Mouse (Mus musculus) intestine, embryonic 14.5 days (tissue): Measurements from ENCODE around the gene Lmod3. TPM values are rescaled to one million over a fixed set of nuclear protein-coding genes. Genes with fewer than 3 reads are reported as not detected.

Experiments used
- ATAC-seq: fragments of 200-750 bp; cut with Nextera tagmentation; replicated peaks from 2 replicates; pipeline ENCODE4 v1.8.0; 2017; ENCODE audit warnings: low read depth, moderate number of reproducible peaks, moderate TSS enrichment, moderate library complexity; ENCODE audit not compliant: low FRiP score, low TSS enrichment
- DNase-seq: peaks from one replicate; pipeline ENCODE4 v3.0.0-alpha.2; 2018; ENCODE audit warnings: low spot score
- H3K27ac ChIP-seq: fragments of 300-500 bp; sonication (generic); 2 replicates; pipeline ENCODE4 v1.5.1; 2014; ENCODE audit warnings: low read depth, mild to moderate bottlenecking, control low read depth
- H3K27me3 ChIP-seq: fragments of 300-500 bp; sonication (generic); replicated peaks from 2 replicates; pipeline ENCODE4 v1.6.1; 2014; ENCODE audit warnings: low read length, control low read depth; ENCODE audit not compliant: control insufficient read depth, insufficient read depth
- H3K36me3 ChIP-seq: fragments of 300-500 bp; sonication (generic); 2 replicates; pipeline ENCODE4 v1.6.1; 2014; ENCODE audit warnings: low read length, control low read depth; ENCODE audit not compliant: control insufficient read depth, insufficient read depth
- H3K4me1 ChIP-seq: fragments of 300-500 bp; sonication (generic); replicated peaks from 2 replicates; pipeline ENCODE4 v1.6.1; 2014; ENCODE audit warnings: low read length, control low read depth, mixed read lengths; ENCODE audit not compliant: control insufficient read depth, insufficient read depth
- H3K4me2 ChIP-seq: fragments of 300-500 bp; sonication (generic); 2 replicates; pipeline ENCODE4 v1.6.1; 2014; ENCODE audit warnings: low read length
- H3K4me3 ChIP-seq: fragments of 300-500 bp; sonication (generic); 2 replicates; pipeline ENCODE4 v1.5.1; 2014; ENCODE audit warnings: low read depth, low read length, control low read depth, mixed read lengths
- H3K9ac ChIP-seq: fragments of 300-500 bp; sonication (generic); 2 replicates; pipeline ENCODE4 v1.6.1; 2014; ENCODE audit warnings: mild to moderate bottlenecking, low read length
- H3K9me3 ChIP-seq: fragments of 300-500 bp; sonication (generic); 2 replicates; pipeline ENCODE4 v1.6.1; 2016; ENCODE audit warnings: low read length, control low read depth; ENCODE audit not compliant: control insufficient read depth
- WGBS: fragments of 180-500 bp; shearing (Covaris S2); extraction: QIAGEN DNeasy Blood & Tissue Kit; methylation state at CpG from one replicate; pipeline ENCODE4 v1.1.7; 2014; 5-methylcytosine and 5-hydroxymethylcytosine counted together
- polyA plus RNA-seq: library from polyadenylated mRNA; unstranded; fragments of >200 nt; fragmentation: Nextera tagmentation; extraction: Ambion mirVana; gene quantifications from 2 replicates; pipeline ENCODE4 v1.2.1, GENCODE M21; 2014

The Lmod3 gene
- polyA plus RNA-seq, 1 experiment from 2014 or later: 0.11 TPM

GRCm38 (mm10) chr6:97283676-97284075 is 31.1 kb upstream of the Lmod3 start:
- WGBS: 92% methylated on average over 1 of the region's 1 CpGs
- DNase-seq (no peak), ATAC-seq (no peak)
- H3K9ac ChIP-seq: no peak overlapping the region
- no peak overlapping the region for H3K4me2 ChIP-seq
- no peak overlapping the region for H3K27ac ChIP-seq
- peaks cover 8% of the 10 kb centered on the region; the same call in 1 of the 2 replicates for H3K36me3 ChIP-seq
- H3K4me3 ChIP-seq: no peak overlapping the region
- 0 out of 2 replicates have a peak, but pooled peaks cover 5% of the 10 kb centered on the region for H3K4me1 ChIP-seq
- H3K9me3 ChIP-seq: no peaks in the 10 kb centered on the region
- no peaks in the 10 kb centered on the region for H3K27me3 ChIP-seq

- no peak overlapping the region for H3K4me2 ChIP-seq
- no peak overlapping the region for H3K9ac ChIP-seq
- ATAC-seq (no peak), DNase-seq (no peak)
- no peaks in the 10 kb centered on the region for H3K27me3 ChIP-seq
- no peaks in the 10 kb centered on the region for H3K36me3 ChIP-seq
- 57% methylated on average over 6 of the region's 6 CpGs for WGBS
- H3K4me1 ChIP-seq: peaks cover 5% of the 10 kb centered on the region
- H3K27ac ChIP-seq: no peak overlapping the region
- no peak overlapping the region for H3K4me3 ChIP-seq
- no peaks in the 10 kb centered on the region for H3K9me3 ChIP-seq
Measured at GRCm38 (mm10) chr6:97278878-97279277, 26.3 kb upstream of the Lmod3 start.

- peak overlapping the region; percentile 15; the same call in 1 of the 2 replicates for H3K4me3 ChIP-seq
- WGBS: 6% methylated on average over 19 of the region's 19 CpGs
- no peak overlapping the region for H3K27ac ChIP-seq
- H3K4me1 ChIP-seq: peaks cover 5% of the 10 kb centered on the region
- no peak overlapping the region for H3K9ac ChIP-seq
- H3K36me3 ChIP-seq: no peaks in the 10 kb centered on the region
- H3K9me3 ChIP-seq: no peaks in the 10 kb centered on the region
- ATAC-seq (peak; percentile 70), DNase-seq (peak; percentile 79)
- no peaks in the 10 kb centered on the region for H3K27me3 ChIP-seq
- H3K4me2 ChIP-seq: peak overlapping the region; percentile 52
Measured at GRCm38 (mm10) chr6:97278014-97278787, 25.6 kb upstream of the Lmod3 start.

GRCm38 (mm10) chr6:97276890-97277497 is 24.4 kb upstream of the Lmod3 start:
- no peaks in the 10 kb centered on the region for H3K9me3 ChIP-seq
- DNase-seq (no peak), ATAC-seq (no peak)
- no peak overlapping the region for H3K4me2 ChIP-seq
- no peak overlapping the region for H3K9ac ChIP-seq
- whole genome bisulfite sequencing: 63% methylated on average over 5 of the region's 5 CpGs
- H3K4me3 ChIP-seq: no peak overlapping the region
- H3K27me3 ChIP-seq: no peaks in the 10 kb centered on the region
- H3K4me1 ChIP-seq: peaks cover 5% of the 10 kb centered on the region
- no peak overlapping the region for H3K27ac ChIP-seq
- no peaks in the 10 kb centered on the region for H3K36me3 ChIP-seq

GRCm38 (mm10) chr6:97276366-97276765 is 23.8 kb upstream of the Lmod3 start:
- Histone ChIP-seq H3K4me3 (no peak overlapping the region), H3K4me2 (no peak overlapping the region), H3K27me3 (no peaks in the 10 kb centered on the region), H3K9ac (no peak overlapping the region), H3K4me1 (peaks cover 5% of the 10 kb centered on the region), H3K36me3 (no peaks in the 10 kb centered on the region), H3K27ac (no peak overlapping the region), H3K9me3 (no peaks in the 10 kb centered on the region)
- DNase-seq (no peak), ATAC-seq (no peak)
- WGBS: 35% methylated on average over 4 of the region's 4 CpGs

GRCm38 (mm10) chr6:97275760-97276159 is 23.2 kb upstream of the Lmod3 start:
- DNase-seq: no peak
- Histone ChIP-seq H3K9me3 (no peaks in the 10 kb centered on the region), H3K4me3 (no peak overlapping the region), H3K4me1 (peaks cover 5% of the 10 kb centered on the region), H3K27ac (no peak overlapping the region), H3K36me3 (no peaks in the 10 kb centered on the region), H3K9ac (no peak overlapping the region), H3K4me2 (no peak overlapping the region), H3K27me3 (no peaks in the 10 kb centered on the region)
- 47% methylated on average over 4 of the region's 4 CpGs for WGBS
- ATAC-seq: no peak

- no peak overlapping the region for H3K4me2 ChIP-seq
- DNase-seq (no peak), ATAC-seq (no peak)
- WGBS: 84% methylated on average over 3 of the region's 3 CpGs
- no peaks in the 10 kb centered on the region for H3K36me3 ChIP-seq
- no peak overlapping the region for H3K9ac ChIP-seq
- H3K9me3 ChIP-seq: no peaks in the 10 kb centered on the region
- no peak overlapping the region for H3K4me3 ChIP-seq
- H3K4me1 ChIP-seq: peaks cover 5% of the 10 kb centered on the region
- no peak overlapping the region for H3K27ac ChIP-seq
- H3K27me3 ChIP-seq: no peaks in the 10 kb centered on the region
Measured at GRCm38 (mm10) chr6:97273777-97274176, 21.2 kb upstream of the Lmod3 start.

GRCm38 (mm10) chr6:97273058-97273710 is 20.6 kb upstream of the Lmod3 start:
- 56% methylated on average over 16 of the region's 16 CpGs for WGBS
- Histone ChIP-seq H3K36me3 (no peaks in the 10 kb centered on the region), H3K9ac (no peak overlapping the region), H3K27ac (no peak overlapping the region), H3K27me3 (no peaks in the 10 kb centered on the region), H3K4me2 (no peak overlapping the region), H3K4me1 (peaks cover 2% of the 10 kb centered on the region), H3K9me3 (no peaks in the 10 kb centered on the region), H3K4me3 (no peak overlapping the region)
- ATAC-seq (no peak), DNase-seq (no peak)
